Mouse (Mus musculus): ENCODE data around the gene Fank1. TPM values are rescaled to one million over a fixed set of nuclear protein-coding genes. Genes with fewer than 3 reads are reported as not detected.

Fank1 gene
- polyA plus RNA-seq, 1 experiment from 2014 or later: 3.9 TPM

DNA sequence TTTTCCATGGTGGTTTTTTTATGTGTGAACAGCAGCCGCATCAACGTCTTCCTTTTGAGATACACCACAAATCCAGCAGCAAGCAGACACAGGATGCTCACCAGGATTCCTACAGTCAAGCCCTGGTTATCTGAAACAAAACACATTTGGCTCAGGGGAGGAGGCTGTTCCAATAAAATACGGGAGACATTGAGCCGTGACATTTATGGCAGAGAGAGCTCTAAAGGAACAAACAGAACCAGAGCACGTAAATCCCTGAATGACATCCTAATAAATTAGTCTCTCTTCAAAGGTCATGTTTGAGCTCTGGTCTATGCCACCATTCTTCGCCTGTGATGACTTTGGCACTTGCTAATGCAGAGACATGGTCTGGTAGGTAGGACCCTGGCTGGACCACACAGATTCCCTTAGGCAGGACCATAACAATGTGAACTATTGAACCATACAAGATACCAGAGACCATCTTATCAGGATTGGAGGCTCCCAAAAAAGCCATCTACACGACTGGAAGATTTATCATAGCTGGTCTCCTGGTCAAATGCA is 133.2 kb downstream of the Fank1 start:
- no peaks in the 10 kb centered on the region for H3K36me3 ChIP-seq (ENCODE audit: control insufficient read depth, insufficient read depth, low read length)
- peaks cover 8% of the 10 kb centered on the region; the same call in 1 of the 2 replicates for H3K9me3 ChIP-seq (ENCODE audit: control insufficient read depth, low read length)
- no peaks in the 10 kb centered on the region for H3K4me1 ChIP-seq (ENCODE audit: control insufficient read depth, insufficient read depth, low read length)
- no peaks in the 10 kb centered on the region for H3K27me3 ChIP-seq (ENCODE audit: control insufficient read depth, insufficient read depth, low read length)
- no peak overlapping the region for H3K27ac ChIP-seq (replicated peaks; ENCODE audit: low read depth, low read length)
- DNase-seq (no peak), ATAC-seq (ENCODE audit: low FRiP score, low TSS enrichment) (no peak)
- WGBS: 72% methylated on average over 7 of the region's 7 CpGs
- no peak overlapping the region for H3K9ac ChIP-seq (replicated peaks; ENCODE audit: low read length)
- no peak overlapping the region for H3K4me2 ChIP-seq (ENCODE audit: low read length)
- no peak overlapping the region for H3K4me3 ChIP-seq (replicated peaks; ENCODE audit: low read depth, low read length)

DNA sequence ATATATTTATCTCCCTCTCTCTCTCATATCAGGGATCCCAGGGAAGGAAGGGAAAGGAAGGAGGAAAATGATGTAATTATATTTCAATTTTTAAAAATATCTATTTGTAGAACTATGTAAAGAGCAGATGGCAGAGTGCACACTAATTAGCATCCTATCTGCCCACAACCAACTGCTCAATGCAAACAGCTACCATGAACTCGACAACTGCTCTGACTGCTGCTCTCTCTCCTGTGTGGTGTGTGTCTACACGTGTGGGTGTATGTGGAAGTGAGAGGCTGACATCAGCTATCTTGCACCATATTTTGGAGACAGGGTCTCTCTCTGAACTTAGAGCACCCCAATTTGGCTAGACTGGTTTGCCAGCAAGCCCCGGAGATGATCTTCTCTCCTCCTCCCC is 135.2 kb downstream of the Fank1 start:
- H3K4me2 ChIP-seq (ENCODE audit: low read length): no peak overlapping the region
- no peaks in the 10 kb centered on the region for H3K36me3 ChIP-seq (ENCODE audit: control insufficient read depth, insufficient read depth, low read length)
- no peak for DNase-seq
- no peak overlapping the region for H3K27ac ChIP-seq (replicated peaks; ENCODE audit: low read depth, low read length)
- no peaks in the 10 kb centered on the region for H3K4me1 ChIP-seq (ENCODE audit: control insufficient read depth, insufficient read depth, low read length)
- no peak for ATAC-seq (ENCODE audit: low FRiP score, low TSS enrichment)
- 90% methylated on average over 3 of the region's 3 CpGs for WGBS
- H3K9ac ChIP-seq (replicated peaks; ENCODE audit: low read length): no peak overlapping the region
- H3K9me3 ChIP-seq (ENCODE audit: control insufficient read depth, low read length): no peaks in the 10 kb centered on the region
- H3K27me3 ChIP-seq (ENCODE audit: control insufficient read depth, insufficient read depth, low read length): no peaks in the 10 kb centered on the region
- no peak overlapping the region for H3K4me3 ChIP-seq (replicated peaks; ENCODE audit: low read depth, low read length)

DNA sequence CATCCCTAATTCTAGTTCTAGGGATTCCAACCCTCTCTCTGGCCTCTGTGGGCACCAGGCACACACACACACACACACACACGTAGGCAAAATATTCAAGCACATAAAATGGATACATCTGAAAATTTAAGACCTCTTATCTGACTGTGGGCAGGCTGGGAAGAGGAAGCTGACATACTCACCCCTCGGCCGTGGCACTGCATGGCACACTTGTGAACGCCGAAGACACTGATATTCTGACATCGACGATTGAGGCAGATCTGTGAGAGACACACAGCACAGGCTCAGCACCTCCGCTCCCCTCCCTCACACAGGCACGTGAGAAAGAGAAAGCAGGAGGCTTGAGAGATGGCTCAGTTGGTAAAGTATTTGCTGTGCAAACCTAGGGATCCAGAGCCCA is 139.6 kb downstream of the Fank1 start:
- ATAC-seq (ENCODE audit: low FRiP score, low TSS enrichment): no peak
- Histone ChIP-seq H3K36me3 (ENCODE audit: control insufficient read depth, insufficient read depth, low read length) (no peaks in the 10 kb centered on the region), H3K4me3 (replicated peaks; ENCODE audit: low read depth, low read length) (no peak overlapping the region), H3K9me3 (ENCODE audit: control insufficient read depth, low read length) (no peaks in the 10 kb centered on the region), H3K4me1 (ENCODE audit: control insufficient read depth, insufficient read depth, low read length) (no peaks in the 10 kb centered on the region), H3K4me2 (ENCODE audit: low read length) (no peak overlapping the region), H3K27me3 (ENCODE audit: control insufficient read depth, insufficient read depth, low read length) (no peaks in the 10 kb centered on the region), H3K9ac (replicated peaks; ENCODE audit: low read length) (no peak overlapping the region), H3K27ac (replicated peaks; ENCODE audit: low read depth, low read length) (no peak overlapping the region)
- no peak for DNase-seq
- WGBS: 92% methylated on average over 9 of the region's 9 CpGs

DNA sequence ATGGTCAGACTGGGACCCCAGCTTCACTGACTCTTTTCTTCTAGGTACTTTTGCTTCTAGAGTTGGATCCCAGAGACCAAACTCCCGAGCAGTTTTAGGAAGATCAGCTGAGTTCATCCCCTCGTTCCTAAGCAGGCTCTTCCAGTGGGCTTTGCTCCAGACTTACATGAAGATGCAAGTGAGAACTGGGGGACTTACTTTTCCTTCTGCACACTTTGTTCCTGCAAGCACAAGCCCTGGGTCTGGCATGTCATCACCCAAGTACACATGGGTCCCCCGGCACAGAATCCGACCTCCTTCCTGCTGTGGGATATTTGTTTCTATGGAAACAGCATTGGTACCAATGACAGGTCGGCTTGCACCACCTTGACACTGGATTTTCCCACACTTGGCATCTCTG is 142.6 kb downstream of the Fank1 start:
- H3K4me2 ChIP-seq (ENCODE audit: low read length): no peak overlapping the region
- H3K9me3 ChIP-seq (ENCODE audit: control insufficient read depth, low read length): no peaks in the 10 kb centered on the region
- no peaks in the 10 kb centered on the region for H3K4me1 ChIP-seq (ENCODE audit: control insufficient read depth, insufficient read depth, low read length)
- no peak overlapping the region for H3K27ac ChIP-seq (replicated peaks; ENCODE audit: low read depth, low read length)
- ATAC-seq (ENCODE audit: low FRiP score, low TSS enrichment) (no peak), DNase-seq (no peak)
- 51% methylated on average over 5 of the region's 5 CpGs for WGBS
- no peak overlapping the region for H3K4me3 ChIP-seq (replicated peaks; ENCODE audit: low read depth, low read length)
- H3K27me3 ChIP-seq (ENCODE audit: control insufficient read depth, insufficient read depth, low read length): no peaks in the 10 kb centered on the region
- H3K36me3 ChIP-seq (ENCODE audit: control insufficient read depth, insufficient read depth, low read length): no peaks in the 10 kb centered on the region
- no peak overlapping the region for H3K9ac ChIP-seq (replicated peaks; ENCODE audit: low read length)

DNA sequence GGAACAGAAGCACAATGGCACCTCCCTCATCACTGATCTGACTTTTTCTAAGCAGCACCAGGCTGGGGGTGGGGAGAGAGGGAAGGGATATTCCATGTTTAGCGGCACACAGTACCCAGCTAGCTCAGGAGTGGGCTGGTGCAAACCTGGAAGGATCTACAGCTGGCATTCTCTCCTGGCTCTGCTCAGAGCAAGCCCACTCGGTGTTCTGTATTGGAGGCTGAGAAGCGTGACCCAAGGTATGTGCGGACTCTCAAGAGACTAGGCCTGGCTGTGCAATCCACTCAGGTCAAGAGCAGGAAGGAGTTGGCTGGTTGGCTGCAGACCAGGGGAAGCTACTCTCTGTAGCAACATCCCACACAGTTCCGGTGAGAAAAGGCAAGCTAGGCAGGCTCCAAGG is 143.3 kb downstream of the Fank1 start:
- H3K9me3 ChIP-seq (ENCODE audit: control insufficient read depth, low read length): no peaks in the 10 kb centered on the region
- H3K27ac ChIP-seq (replicated peaks; ENCODE audit: low read depth, low read length): no peak overlapping the region
- no peak overlapping the region for H3K9ac ChIP-seq (replicated peaks; ENCODE audit: low read length)
- no peak for DNase-seq
- H3K27me3 ChIP-seq (ENCODE audit: control insufficient read depth, insufficient read depth, low read length): no peaks in the 10 kb centered on the region
- 91% methylated on average over 5 of the region's 5 CpGs for WGBS
- H3K36me3 ChIP-seq (ENCODE audit: control insufficient read depth, insufficient read depth, low read length): no peaks in the 10 kb centered on the region
- H3K4me3 ChIP-seq (replicated peaks; ENCODE audit: low read depth, low read length): no peak overlapping the region
- ATAC-seq (ENCODE audit: low FRiP score, low TSS enrichment): no peak
- H3K4me2 ChIP-seq (ENCODE audit: low read length): no peak overlapping the region
- no peaks in the 10 kb centered on the region for H3K4me1 ChIP-seq (ENCODE audit: control insufficient read depth, insufficient read depth, low read length)

DNA sequence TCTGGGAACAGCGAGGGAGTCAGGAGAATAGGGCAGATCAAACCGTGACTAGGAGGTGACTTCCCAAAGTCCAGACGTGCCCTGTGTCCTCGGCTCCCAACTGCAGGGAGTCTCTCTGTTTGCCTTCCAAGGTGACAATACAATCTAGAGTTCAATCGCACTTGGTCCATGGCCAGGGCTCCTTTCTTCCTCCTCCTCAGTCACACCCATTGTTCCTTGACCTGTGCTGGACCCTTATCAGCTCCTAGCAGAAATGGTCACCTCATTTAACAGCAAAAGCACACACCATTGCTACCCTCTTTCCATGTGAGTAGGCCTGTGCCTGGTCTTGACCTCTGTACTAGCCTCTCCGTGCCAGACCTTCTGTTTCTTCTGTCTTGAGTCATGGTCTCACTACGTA is 144.1 kb downstream of the Fank1 start:
- Histone ChIP-seq H3K9ac (replicated peaks; ENCODE audit: low read length) (no peak overlapping the region), H3K27ac (replicated peaks; ENCODE audit: low read depth, low read length) (no peak overlapping the region), H3K36me3 (ENCODE audit: control insufficient read depth, insufficient read depth, low read length) (no peaks in the 10 kb centered on the region), H3K27me3 (ENCODE audit: control insufficient read depth, insufficient read depth, low read length) (no peaks in the 10 kb centered on the region), H3K4me2 (ENCODE audit: low read length) (no peak overlapping the region), H3K4me1 (ENCODE audit: control insufficient read depth, insufficient read depth, low read length) (no peaks in the 10 kb centered on the region), H3K9me3 (ENCODE audit: control insufficient read depth, low read length) (no peaks in the 10 kb centered on the region), H3K4me3 (replicated peaks; ENCODE audit: low read depth, low read length) (no peak overlapping the region)
- DNase-seq: no peak
- 89% methylated on average over 7 of the region's 7 CpGs for WGBS
- ATAC-seq (ENCODE audit: low FRiP score, low TSS enrichment): no peak

DNA sequence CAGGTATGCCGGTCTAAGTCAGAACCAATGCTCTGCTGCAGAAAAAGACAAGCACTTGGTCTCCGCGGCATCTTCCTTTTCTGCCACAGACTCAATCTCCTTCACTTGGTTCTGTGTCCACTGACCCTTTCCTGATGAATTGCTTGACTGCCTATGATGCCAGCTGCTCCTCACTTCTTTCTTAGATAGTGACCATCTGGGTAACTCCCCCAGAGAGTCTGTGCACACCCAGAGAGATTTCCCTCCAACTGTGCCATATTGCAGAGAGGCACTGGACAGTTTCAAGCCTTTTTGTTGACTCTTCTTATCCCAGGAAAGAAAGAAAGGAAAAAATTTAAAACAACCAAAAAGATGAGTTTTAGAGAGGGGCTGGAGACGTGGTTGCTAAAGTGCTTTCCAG is 144.6 kb downstream of the Fank1 start:
- Histone ChIP-seq H3K27me3 (ENCODE audit: control insufficient read depth, insufficient read depth, low read length) (no peaks in the 10 kb centered on the region), H3K4me2 (ENCODE audit: low read length) (no peak overlapping the region), H3K27ac (replicated peaks; ENCODE audit: low read depth, low read length) (no peak overlapping the region), H3K36me3 (ENCODE audit: control insufficient read depth, insufficient read depth, low read length) (no peaks in the 10 kb centered on the region), H3K4me1 (ENCODE audit: control insufficient read depth, insufficient read depth, low read length) (no peaks in the 10 kb centered on the region), H3K9me3 (ENCODE audit: control insufficient read depth, low read length) (no peaks in the 10 kb centered on the region), H3K9ac (replicated peaks; ENCODE audit: low read length) (no peak overlapping the region), H3K4me3 (replicated peaks; ENCODE audit: low read depth, low read length) (no peak overlapping the region)
- no peak for DNase-seq
- no peak for ATAC-seq (ENCODE audit: low FRiP score, low TSS enrichment)
- WGBS: 95% methylated on average over 4 of the region's 4 CpGs

DNA sequence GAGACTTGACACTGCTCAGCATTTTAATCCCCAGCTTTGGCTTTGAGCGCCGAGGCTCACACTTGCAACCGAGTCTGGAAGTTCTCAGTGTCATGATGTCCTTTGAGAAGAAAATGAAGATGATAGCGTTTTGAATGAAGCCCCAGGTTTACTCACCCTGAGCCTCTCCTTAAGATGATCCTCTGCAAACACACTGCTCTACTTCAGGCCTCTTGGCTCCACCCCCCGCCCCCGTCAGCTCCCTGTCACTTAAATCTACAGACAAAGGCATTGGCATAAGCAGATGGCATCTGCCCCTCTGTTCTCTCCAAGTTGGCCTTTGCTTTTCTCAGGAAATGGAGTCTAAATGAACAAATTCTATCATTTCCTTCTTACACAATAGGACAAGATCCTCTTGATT is 147.3 kb downstream of the Fank1 start:
- no peak overlapping the region for H3K4me2 ChIP-seq (ENCODE audit: low read length)
- H3K27me3 ChIP-seq (ENCODE audit: control insufficient read depth, insufficient read depth, low read length): no peaks in the 10 kb centered on the region
- no peaks in the 10 kb centered on the region for H3K9me3 ChIP-seq (ENCODE audit: control insufficient read depth, low read length)
- no peaks in the 10 kb centered on the region for H3K36me3 ChIP-seq (ENCODE audit: control insufficient read depth, insufficient read depth, low read length)
- H3K9ac ChIP-seq (replicated peaks; ENCODE audit: low read length): no peak overlapping the region
- 43% methylated on average over 6 of the region's 6 CpGs for WGBS
- no peak overlapping the region for H3K4me3 ChIP-seq (replicated peaks; ENCODE audit: low read depth, low read length)
- DNase-seq: no peak
- no peaks in the 10 kb centered on the region for H3K4me1 ChIP-seq (ENCODE audit: control insufficient read depth, insufficient read depth, low read length)
- no peak overlapping the region for H3K27ac ChIP-seq (replicated peaks; ENCODE audit: low read depth, low read length)
- no peak for ATAC-seq (ENCODE audit: low FRiP score, low TSS enrichment)

DNA sequence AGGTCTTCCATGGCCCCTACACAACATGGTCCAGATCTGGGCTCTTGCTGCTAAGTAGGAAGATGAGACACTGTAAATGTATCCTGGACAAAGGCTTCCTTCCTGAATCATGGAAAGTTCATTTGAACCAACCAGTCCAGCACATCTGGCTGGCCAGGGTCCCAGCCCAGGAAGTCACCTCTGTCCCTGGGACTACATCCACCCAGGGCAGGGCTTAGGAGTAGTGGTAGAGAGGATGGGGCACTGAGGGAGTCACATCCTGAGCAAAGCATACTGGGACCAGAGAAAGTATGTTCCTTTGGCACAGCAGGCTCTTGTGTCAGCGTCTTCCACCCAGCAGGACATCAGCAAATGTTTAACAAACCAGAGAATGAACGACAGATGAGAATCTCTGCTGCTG is 149.1 kb downstream of the Fank1 start:
- Histone ChIP-seq H3K4me1 (ENCODE audit: control insufficient read depth, insufficient read depth, low read length) (no peaks in the 10 kb centered on the region), H3K4me2 (ENCODE audit: low read length) (no peak overlapping the region), H3K4me3 (replicated peaks; ENCODE audit: low read depth, low read length) (no peak overlapping the region), H3K27me3 (ENCODE audit: control insufficient read depth, insufficient read depth, low read length) (no peaks in the 10 kb centered on the region), H3K9ac (replicated peaks; ENCODE audit: low read length) (no peak overlapping the region), H3K27ac (replicated peaks; ENCODE audit: low read depth, low read length) (no peak overlapping the region), H3K9me3 (ENCODE audit: control insufficient read depth, low read length) (no peaks in the 10 kb centered on the region), H3K36me3 (ENCODE audit: control insufficient read depth, insufficient read depth, low read length) (no peaks in the 10 kb centered on the region)
- WGBS: 69% methylated on average over 2 of the region's 2 CpGs
- DNase-seq: no peak
- no peak for ATAC-seq (ENCODE audit: low FRiP score, low TSS enrichment)
